Mouse (Mus musculus) bone marrow, adult 2 months (tissue): ENCODE measurements around the gene Tmod2.

Source experiments
- CTCF ChIP-seq: fragments of 200-500 bp; IDR thresholded peaks from 2 replicates; pipeline ENCODE4 v1.5.1; 2011; ENCODE audit warnings: low read length, control low read depth; ENCODE audit not compliant: control insufficient read depth, insufficient read depth
- POLR2A ChIP-seq: fragments of 200-500 bp; IDR thresholded peaks from 2 replicates; pipeline ENCODE4 v1.6.1; 2011; ENCODE audit warnings: low read depth, mild to moderate bottlenecking, control low read depth, low read length, borderline replicate concordance; ENCODE audit not compliant: control insufficient read depth

DNA sequence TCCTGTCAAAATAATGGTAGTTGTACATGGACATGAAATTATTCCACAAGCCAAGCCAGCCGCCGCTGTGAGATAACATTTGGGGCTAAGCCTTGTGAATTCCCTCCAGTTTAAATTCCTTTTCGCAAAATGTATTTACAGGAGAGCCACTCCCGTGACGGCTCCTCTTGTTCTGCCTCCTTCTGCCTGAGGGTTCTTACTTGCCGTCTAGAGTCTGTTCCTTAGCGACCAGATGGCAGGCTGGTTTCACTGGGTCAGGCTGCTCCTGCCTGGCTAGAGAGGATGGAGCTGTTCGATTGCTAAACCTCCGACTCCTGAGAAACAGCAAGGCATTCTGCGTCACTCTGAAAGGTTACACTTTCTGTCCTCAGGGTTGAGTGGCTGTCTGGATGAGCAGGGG, 21.0 kb upstream of the Tmod2 start:
- TF ChIP-seq CTCF: no peak
- no peak for TF ChIP-seq POLR2A
